Mouse (Mus musculus) erythroblast, embryonic 14.5 days (primary cell): ENCODE results near the gene Zfp622. TPM values are rescaled to one million over a fixed set of nuclear protein-coding genes. Genes with fewer than 3 reads are reported as not detected.
"Not testable (repeated sequence)": the region's sequence is repeated elsewhere in the genome, so short reads cannot be mapped to it uniquely, and the experiment has no call there.

Experiments used
- H3K27me3 ChIP-seq: 2 replicates; pipeline ENCODE4 v1.6.1; 2012; ENCODE audit warnings: inconsistent platforms; ENCODE audit not compliant: control insufficient read depth
- H3K36me3 ChIP-seq: 2 replicates; pipeline ENCODE4 v1.6.1; 2012; ENCODE audit warnings: mild to moderate bottlenecking, inconsistent platforms; ENCODE audit not compliant: control insufficient read depth
- H3K4me1 ChIP-seq: 2 replicates; pipeline ENCODE4 v1.6.1; 2012; ENCODE audit warnings: inconsistent platforms; ENCODE audit not compliant: control insufficient read depth
- H3K4me3 ChIP-seq: replicated peaks from 2 replicates; pipeline ENCODE3; 2012; ENCODE audit warnings: moderate library complexity, mild to moderate bottlenecking, inconsistent platforms
- H3K9me3 ChIP-seq: 2 replicates; pipeline ENCODE4 v1.6.1; 2012; ENCODE audit warnings: low read length, inconsistent platforms, mixed read lengths; ENCODE audit not compliant: control insufficient read depth
- GATA1 ChIP-seq: IDR thresholded peaks from 2 replicates; pipeline ENCODE4 v1.6.1; 2012; ENCODE audit warnings: low read length, inconsistent platforms, mixed read lengths
- TAL1 ChIP-seq: IDR thresholded peaks from 3 replicates; pipeline ENCODE4 v1.6.1; 2012; ENCODE audit warnings: low read length, inconsistent platforms, mixed read lengths
- polyA plus RNA-seq: library from polyadenylated mRNA; stranded (reverse); fragments of >175 nt; gene quantifications from 2 replicates; pipeline ENCODE4 v1.2.3, GENCODE M21; 2012

Zfp622 gene
- polyA plus RNA-seq, 1 experiment, result 2.1 TPM

DNA sequence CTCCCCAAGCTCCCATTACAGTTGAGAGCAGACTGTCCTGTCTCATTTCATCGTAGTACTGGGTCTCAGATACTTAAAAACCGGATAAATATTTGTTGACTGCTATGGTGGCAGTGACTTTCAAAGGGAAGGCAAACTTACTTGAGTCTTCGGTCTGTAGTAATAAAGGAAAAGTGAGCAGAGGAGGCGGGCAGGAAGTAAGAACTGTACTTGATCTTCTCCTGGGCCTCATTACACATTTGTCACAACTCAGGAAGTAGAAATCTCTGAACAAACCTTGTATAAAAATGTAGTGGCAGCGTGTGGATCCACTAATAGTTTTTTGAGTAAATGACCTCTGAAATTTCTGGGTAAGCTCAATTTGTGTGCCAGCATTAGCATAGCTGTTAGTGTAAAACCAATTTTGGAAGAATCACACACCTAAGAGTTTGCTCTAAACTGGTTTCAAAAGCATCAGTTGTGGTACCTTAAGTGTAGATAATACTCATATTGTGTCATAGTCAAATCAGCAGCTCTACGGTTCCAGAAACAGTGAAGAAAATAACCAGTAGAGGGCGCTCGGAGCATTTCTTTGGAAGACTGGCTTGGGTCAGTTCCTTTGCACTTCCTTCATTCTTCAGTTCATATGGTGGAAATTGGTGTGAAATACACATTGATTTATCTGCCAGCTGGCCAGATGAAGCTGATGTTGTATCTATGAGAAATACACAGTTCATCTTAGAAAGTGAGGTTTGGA, 9.0 kb downstream of the Zfp622 start:
- TF ChIP-seq TAL1 (no peak), GATA1 (no peak)
- H3K4me3 ChIP-seq, result no peak overlapping the region
- no peaks in the 10 kb centered on the region for H3K9me3 ChIP-seq
- no peaks in the 10 kb centered on the region for H3K27me3 ChIP-seq
- H3K36me3 ChIP-seq, result peaks cover 96% of the 10 kb centered on the region
- no peaks in the 10 kb centered on the region; the same call in none of the 2 replicates for H3K4me1 ChIP-seq

DNA sequence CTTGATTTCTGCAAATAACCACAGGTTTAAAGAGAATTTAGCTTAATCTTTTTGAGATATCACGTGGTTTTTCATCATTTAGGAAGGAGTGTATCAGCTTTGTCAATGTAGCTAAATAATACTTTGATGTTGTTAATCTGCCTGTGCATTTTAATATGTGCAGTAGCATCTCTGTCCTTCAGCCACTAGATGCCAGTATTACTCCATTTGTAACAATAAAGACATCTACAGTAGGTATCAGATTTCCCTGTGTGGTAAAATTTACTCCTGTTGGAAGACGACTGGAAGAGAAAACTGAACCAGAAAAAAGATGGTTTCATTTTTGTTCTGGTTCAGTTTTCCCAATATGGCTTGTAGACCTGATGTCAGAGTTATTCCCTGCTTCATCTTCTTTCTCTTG, 11.4 kb downstream of the Zfp622 start:
- TF ChIP-seq TAL1, result no peak
- TF ChIP-seq GATA1, result no peak
- peaks cover 78% of the 10 kb centered on the region for H3K36me3 ChIP-seq

DNA sequence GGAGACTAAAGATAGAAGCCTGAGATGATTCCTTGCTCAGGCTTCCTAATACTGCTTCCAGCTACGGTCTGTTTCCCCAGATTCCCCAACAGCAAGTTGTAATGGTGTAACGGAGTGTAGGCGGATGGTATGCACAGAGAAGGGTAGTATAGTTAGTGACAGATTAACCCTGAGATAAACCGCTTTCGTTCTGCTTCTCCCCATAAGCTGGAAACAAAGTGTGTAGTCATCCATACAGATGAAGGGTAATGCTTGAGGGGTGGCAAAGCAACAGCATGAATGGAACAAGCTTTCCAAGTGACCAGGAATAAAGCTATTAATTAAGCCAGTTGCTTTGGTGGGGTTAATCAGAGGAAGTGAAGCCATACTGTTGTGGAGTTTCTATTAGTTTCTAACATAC, 15.4 kb downstream of the Zfp622 start:
- not testable (repeated sequence) for H3K4me1 ChIP-seq, H3K9me3 ChIP-seq, H3K27me3 ChIP-seq, H3K4me3 ChIP-seq
- H3K36me3 ChIP-seq, result peaks cover 38% of the 10 kb centered on the region

More for the DNA sequence above, 11.4 kb downstream of the Zfp622 start:
- Histone ChIP-seq H3K4me3 (no peak overlapping the region), H3K9me3 (no peaks in the 10 kb centered on the region), H3K27me3 (no peaks in the 10 kb centered on the region), H3K4me1 (no peaks in the 10 kb centered on the region; the same call in 1 of the 2 replicates)

- no peaks in the 10 kb centered on the region for H3K4me1 ChIP-seq
- no peaks in the 10 kb centered on the region for H3K36me3 ChIP-seq
- no peaks in the 10 kb centered on the region for H3K27me3 ChIP-seq
- no peaks in the 10 kb centered on the region for H3K9me3 ChIP-seq
- no peak for TF ChIP-seq TAL1
- no peak for TF ChIP-seq GATA1
- H3K4me3 ChIP-seq, result no peak overlapping the region
These were observed 24.5 kb downstream of the Zfp622 start for GRCm38 (mm10) chr15:26008621-26009020.

- no peak for TF ChIP-seq GATA1
- no peak for TF ChIP-seq TAL1
These were observed 28.7 kb downstream of the Zfp622 start for GRCm38 (mm10) chr15:26012891-26013290.

GRCm38 (mm10) chr15:26015979-26016665, 32.0 kb downstream of the Zfp622 start:
- no peaks in the 10 kb centered on the region for H3K36me3 ChIP-seq
- H3K9me3 ChIP-seq, result no peaks in the 10 kb centered on the region
- TF ChIP-seq TAL1, result no peak
- no peak for TF ChIP-seq GATA1
- no peak overlapping the region for H3K4me3 ChIP-seq
- H3K27me3 ChIP-seq, result no peaks in the 10 kb centered on the region
- no peaks in the 10 kb centered on the region for H3K4me1 ChIP-seq

More at GRCm38 (mm10) chr15:26012891-26013290, 28.7 kb downstream of the Zfp622 start:
- no peaks in the 10 kb centered on the region for H3K36me3 ChIP-seq
- no peaks in the 10 kb centered on the region for H3K27me3 ChIP-seq
- H3K9me3 ChIP-seq, result no peaks in the 10 kb centered on the region
- H3K4me1 ChIP-seq, result no peaks in the 10 kb centered on the region
- H3K4me3 ChIP-seq, result no peak overlapping the region

DNA sequence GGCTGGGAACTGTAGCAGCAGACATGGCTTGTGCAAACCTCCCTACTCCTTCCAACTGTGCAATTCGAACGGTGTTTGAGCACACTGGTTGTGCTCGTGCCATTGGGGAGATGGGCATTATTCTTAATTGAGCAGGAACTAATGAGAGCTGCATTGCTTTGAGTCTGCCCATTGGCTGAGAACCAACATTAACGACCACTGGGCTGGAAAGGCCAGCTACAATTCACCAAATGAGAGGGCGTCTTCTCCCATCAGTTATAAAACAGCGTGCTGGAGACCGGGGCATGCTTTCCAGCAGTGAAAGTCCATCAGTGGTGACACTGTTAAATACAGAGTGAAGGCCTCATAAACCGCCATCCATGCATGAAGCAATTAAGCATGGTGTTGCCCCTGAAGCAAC, 37.6 kb downstream of the Zfp622 start:
- Histone ChIP-seq H3K36me3 (no peaks in the 10 kb centered on the region), H3K4me1 (no peaks in the 10 kb centered on the region)
- TF ChIP-seq GATA1 (no peak), TAL1 (no peak)

DNA sequence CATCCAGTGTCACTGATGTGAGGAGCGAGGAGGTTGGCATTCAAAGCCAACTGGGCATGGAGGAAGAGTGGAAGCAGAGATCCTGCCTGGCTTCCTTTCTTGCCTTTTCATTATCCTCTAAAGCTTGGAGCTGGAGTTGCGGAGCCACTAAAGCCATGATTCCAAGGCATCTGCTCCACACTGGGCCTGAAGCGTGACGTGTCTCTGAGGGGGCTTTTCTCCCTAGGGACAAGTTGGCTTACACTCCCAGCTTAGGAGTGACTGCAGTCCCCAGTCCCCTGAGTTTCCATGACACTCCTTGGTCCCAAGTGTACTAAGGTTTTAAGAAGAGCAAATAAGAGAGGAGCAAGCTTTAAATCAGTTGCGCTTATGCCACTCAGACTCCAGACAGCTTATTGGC, 38.5 kb downstream of the Zfp622 start:
- no peaks in the 10 kb centered on the region for H3K9me3 ChIP-seq
- TF ChIP-seq GATA1 (no peak), TAL1 (no peak)
- H3K4me3 ChIP-seq, result no peak overlapping the region
- no peaks in the 10 kb centered on the region for H3K4me1 ChIP-seq
- no peaks in the 10 kb centered on the region for H3K27me3 ChIP-seq
- H3K36me3 ChIP-seq, result no peaks in the 10 kb centered on the region

More for the DNA sequence above, 37.6 kb downstream of the Zfp622 start:
- Histone ChIP-seq H3K27me3 (no peaks in the 10 kb centered on the region), H3K4me3 (no peak overlapping the region), H3K9me3 (no peaks in the 10 kb centered on the region)

GRCm38 (mm10) chr15:26031692-26032091, 47.5 kb downstream of the Zfp622 start:
- no peaks in the 10 kb centered on the region for H3K27me3 ChIP-seq
- no peaks in the 10 kb centered on the region for H3K36me3 ChIP-seq
- no peak for TF ChIP-seq TAL1
- no peak for TF ChIP-seq GATA1
- no peaks in the 10 kb centered on the region for H3K9me3 ChIP-seq
- H3K4me1 ChIP-seq, result no peaks in the 10 kb centered on the region
- H3K4me3 ChIP-seq, result no peak overlapping the region

DNA sequence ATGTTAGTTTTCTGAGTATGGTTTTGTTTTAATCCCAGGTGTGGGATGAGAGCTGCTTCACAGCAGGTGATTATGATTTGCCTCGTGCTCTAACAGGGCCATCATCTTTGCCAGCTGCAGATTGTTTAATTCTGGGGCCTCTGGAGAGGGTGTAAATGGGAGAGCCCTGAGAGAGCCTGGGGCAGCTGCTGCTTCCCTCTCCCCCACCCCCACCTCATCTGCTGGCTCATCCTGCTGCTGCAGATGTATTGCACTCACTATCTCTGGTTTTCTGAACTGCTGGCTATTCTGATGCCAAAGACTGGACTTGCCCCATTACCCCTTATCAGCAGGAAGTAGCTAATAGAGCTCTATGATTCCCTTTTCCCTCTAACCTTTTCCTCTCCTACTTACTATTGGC, 56.4 kb downstream of the Zfp622 start:
- TF ChIP-seq GATA1 (no peak), TAL1 (no peak)
- Histone ChIP-seq H3K27me3 (no peaks in the 10 kb centered on the region), H3K4me1 (no peaks in the 10 kb centered on the region), H3K9me3 (no peaks in the 10 kb centered on the region), H3K4me3 (no peak overlapping the region), H3K36me3 (no peaks in the 10 kb centered on the region)
